Mouse (Mus musculus): ENCODE measurements around the gene Lias. TPM values are rescaled to one million over a fixed set of nuclear protein-coding genes. Genes with fewer than 3 reads are reported as not detected.

The Lias gene
- total and polyA plus RNA-seq, 2 experiments from 2014 or later = 41.5 to 66.5 TPM

DNA sequence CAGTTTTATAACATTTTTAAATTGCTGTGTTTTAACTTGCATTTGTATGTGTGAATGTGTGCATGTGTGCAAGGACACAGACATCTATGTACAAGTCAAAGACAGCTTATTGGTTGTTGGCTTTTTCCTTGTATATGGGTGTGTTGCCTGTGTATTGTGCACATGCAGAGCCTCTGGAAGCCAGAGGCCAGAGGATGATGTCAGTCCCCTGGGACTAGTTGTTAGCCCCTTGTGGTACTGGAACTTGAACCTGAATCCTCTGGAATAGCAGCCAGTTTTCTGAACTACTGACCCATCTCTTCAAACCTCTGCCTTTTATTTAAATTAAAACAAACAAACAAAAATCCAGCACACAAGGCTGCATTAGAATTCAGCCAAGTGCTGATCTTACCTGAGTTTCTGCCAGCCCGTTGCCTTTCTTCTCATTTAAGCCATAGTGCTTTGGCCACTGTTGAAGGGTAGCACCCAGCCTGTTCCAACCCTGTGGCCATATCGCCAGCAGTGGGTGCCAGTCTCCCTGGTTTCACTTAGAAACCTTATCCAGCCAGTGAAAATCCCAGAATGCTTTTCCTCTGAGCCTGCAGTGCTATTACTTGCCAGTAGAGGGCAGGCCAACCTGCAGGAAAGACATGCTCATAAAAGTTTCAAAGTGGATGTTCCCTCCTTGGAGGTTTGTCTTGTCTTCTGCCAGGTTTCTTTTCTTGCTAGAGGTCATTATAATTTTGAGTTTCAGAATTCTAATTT, 10.1 kb downstream of the Lias start:
- no peak overlapping the region for H3K4me3 ChIP-seq (ENCODE audit: low read depth, low read length)
- WGBS = 27% methylated on average over 2 of the region's 2 CpGs
- DNase-seq (peak; percentile 86), ATAC-seq (peak; percentile 86)
- H3K4me2 ChIP-seq (ENCODE audit: low read depth) = no peak overlapping the region
- peak; percentile 94 for TF ChIP-seq CTCF (IDR thresholded peaks at IDR 0.05; ENCODE audit: low read depth)
- no peak overlapping the region for H3K27ac ChIP-seq (ENCODE audit: low read depth, low read length)
- H3K36me3 ChIP-seq (ENCODE audit: insufficient read depth) = peaks cover 43% of the 10 kb centered on the region
- H3K27me3 ChIP-seq (ENCODE audit: insufficient read depth, low read length) = no peaks in the 10 kb centered on the region
- no peak overlapping the region for H3K9ac ChIP-seq
- H3K4me1 ChIP-seq (ENCODE audit: insufficient read depth) = no peaks in the 10 kb centered on the region
- no peaks in the 10 kb centered on the region for H3K9me3 ChIP-seq (ENCODE audit: low read length)

- no peak for TF ChIP-seq CTCF (IDR thresholded peaks at IDR 0.05; ENCODE audit: low read depth)
- Histone ChIP-seq H3K4me3 (ENCODE audit: low read depth, low read length) (no peak overlapping the region), H3K4me2 (ENCODE audit: low read depth) (no peak overlapping the region), H3K4me1 (ENCODE audit: insufficient read depth) (no peaks in the 10 kb centered on the region), H3K27me3 (ENCODE audit: insufficient read depth, low read length) (no peaks in the 10 kb centered on the region), H3K9ac (no peak overlapping the region), H3K36me3 (ENCODE audit: insufficient read depth) (peaks cover 57% of the 10 kb centered on the region), H3K9me3 (ENCODE audit: low read length) (no peaks in the 10 kb centered on the region), H3K27ac (ENCODE audit: low read depth, low read length) (no peak overlapping the region)
- DNase-seq (no peak), ATAC-seq (peak; percentile 27)
- 19% methylated on average over 12 of the region's 12 CpGs for WGBS
Measured at GRCm38 (mm10) chr5:65407989-65408388, 16.7 kb downstream of the Lias start.

DNA sequence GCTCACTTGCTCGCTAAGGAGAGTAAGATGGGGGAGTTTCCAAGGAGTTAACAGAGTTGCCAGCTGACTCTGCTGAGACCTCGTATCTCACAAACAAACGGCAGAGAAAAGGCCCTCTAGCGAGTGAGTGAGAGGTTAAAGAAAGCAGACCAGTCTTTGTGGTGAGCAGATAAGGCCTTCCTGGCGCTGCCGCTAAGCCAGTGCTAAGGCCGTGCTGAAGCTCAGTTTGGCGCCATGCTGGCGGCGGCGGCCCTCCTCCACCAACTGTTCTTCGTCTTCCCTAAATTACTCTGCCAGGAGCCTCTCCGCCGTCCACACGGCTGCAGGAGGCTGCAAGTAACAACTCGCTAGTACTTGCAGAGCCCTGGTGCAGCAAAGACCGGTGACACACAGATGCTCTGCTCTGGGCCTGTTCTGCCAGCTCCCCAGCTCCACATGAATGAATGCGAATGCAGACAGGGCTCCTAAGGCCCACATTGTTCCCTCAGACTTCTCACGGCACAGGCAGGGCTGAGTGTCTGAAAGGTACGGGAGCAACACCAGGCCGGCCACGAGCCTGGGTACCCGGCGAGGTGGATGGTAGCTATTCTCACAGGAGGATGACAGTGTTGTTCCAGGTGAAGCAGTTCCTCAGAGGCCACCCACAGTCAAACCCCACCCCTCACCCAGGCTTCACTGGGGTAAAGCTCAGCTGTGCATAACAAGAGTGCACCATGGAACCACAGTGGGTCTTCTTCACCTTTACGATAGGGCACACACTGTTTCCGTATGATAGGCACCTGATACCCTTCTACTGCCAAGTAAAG, 24.6 kb downstream of the Lias start:
- Histone ChIP-seq H3K4me1 (ENCODE audit: insufficient read depth) (peaks cover 3% of the 10 kb centered on the region; the same call in 1 of the 2 replicates), H3K4me2 (ENCODE audit: low read depth) (no peak overlapping the region), H3K36me3 (ENCODE audit: insufficient read depth) (peaks cover 59% of the 10 kb centered on the region), H3K4me3 (ENCODE audit: low read depth, low read length) (no peak overlapping the region), H3K27ac (ENCODE audit: low read depth, low read length) (peak overlapping the region; percentile 40), H3K27me3 (ENCODE audit: insufficient read depth, low read length) (no peaks in the 10 kb centered on the region), H3K9me3 (ENCODE audit: low read length) (no peaks in the 10 kb centered on the region), H3K9ac (0 out of 2 replicates have a peak overlapping the region, but pooled peaks have one; percentile 1)
- DNase-seq (peak; percentile 28), ATAC-seq (peak; percentile 65)
- 23% methylated on average over 26 of the region's 26 CpGs for WGBS
- no peak for TF ChIP-seq CTCF (IDR thresholded peaks at IDR 0.05; ENCODE audit: low read depth)

DNA sequence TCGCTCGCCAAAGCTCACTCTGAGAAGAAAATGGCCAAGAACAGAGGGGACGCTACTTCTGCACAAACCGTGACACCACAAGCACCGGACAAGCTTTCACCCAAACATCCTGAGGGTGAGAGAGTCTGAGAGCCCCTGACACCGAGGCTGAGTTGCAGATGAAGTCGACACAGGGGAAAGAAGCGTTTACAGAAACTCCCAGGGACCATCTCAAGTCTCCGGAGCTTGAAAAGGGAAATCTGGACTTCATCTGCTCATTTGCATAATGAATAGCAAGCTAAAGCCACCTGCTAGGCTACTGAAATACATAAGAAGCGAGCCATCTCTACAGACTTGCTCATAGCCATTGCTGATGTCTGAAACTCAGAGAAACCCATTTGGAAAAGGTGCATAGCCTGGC, 27.8 kb downstream of the Lias start:
- no peak for TF ChIP-seq CTCF (IDR thresholded peaks at IDR 0.05; ENCODE audit: low read depth)
- H3K27me3 ChIP-seq (ENCODE audit: insufficient read depth, low read length) = no peaks in the 10 kb centered on the region
- DNase-seq (no peak), ATAC-seq (no peak)
- WGBS = 63% methylated on average over 10 of the region's 10 CpGs
- H3K36me3 ChIP-seq (ENCODE audit: insufficient read depth) = peaks cover 69% of the 10 kb centered on the region
- H3K9me3 ChIP-seq (ENCODE audit: low read length) = no peaks in the 10 kb centered on the region
- no peak overlapping the region for H3K4me3 ChIP-seq (ENCODE audit: low read depth, low read length)
- H3K9ac ChIP-seq = no peak overlapping the region
- no peak overlapping the region; the same call in 1 of the 2 replicates for H3K27ac ChIP-seq (ENCODE audit: low read depth, low read length)
- peaks cover 3% of the 10 kb centered on the region; the same call in 1 of the 2 replicates for H3K4me1 ChIP-seq (ENCODE audit: insufficient read depth)
- no peak overlapping the region for H3K4me2 ChIP-seq (ENCODE audit: low read depth)

DNA sequence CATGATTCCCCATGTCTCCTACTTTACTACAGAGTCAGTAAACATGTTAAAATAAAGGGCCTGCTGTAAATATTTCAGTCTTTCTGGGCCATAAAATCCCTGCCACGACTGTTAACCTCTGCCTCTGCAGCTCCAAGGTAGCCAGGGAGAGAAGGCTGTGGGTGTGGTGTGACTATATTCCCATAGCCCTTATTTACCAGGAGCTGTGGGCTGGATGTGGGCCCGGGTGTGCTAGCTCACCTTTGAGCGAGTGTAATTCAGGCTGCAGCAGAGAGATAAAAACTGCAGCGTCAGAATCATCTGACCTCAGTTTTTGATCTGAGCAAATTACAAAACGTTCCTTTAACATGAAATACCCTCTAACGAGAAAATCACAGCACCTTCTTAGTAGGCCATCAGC, 29.5 kb downstream of the Lias start:
- H3K27me3 ChIP-seq (ENCODE audit: insufficient read depth, low read length) = no peaks in the 10 kb centered on the region
- ATAC-seq (no peak), DNase-seq (no peak)
- H3K36me3 ChIP-seq (ENCODE audit: insufficient read depth) = peaks cover 75% of the 10 kb centered on the region
- H3K27ac ChIP-seq (ENCODE audit: low read depth, low read length) = no peak overlapping the region
- H3K4me1 ChIP-seq (ENCODE audit: insufficient read depth) = peaks cover 1% of the 10 kb centered on the region; the same call in 1 of the 2 replicates
- WGBS = 70% methylated on average over 6 of the region's 6 CpGs
- H3K9me3 ChIP-seq (ENCODE audit: low read length) = no peaks in the 10 kb centered on the region
- H3K9ac ChIP-seq = no peak overlapping the region
- TF ChIP-seq CTCF (IDR thresholded peaks at IDR 0.05; ENCODE audit: low read depth) = no peak
- no peak overlapping the region for H3K4me2 ChIP-seq (ENCODE audit: low read depth)
- no peak overlapping the region for H3K4me3 ChIP-seq (ENCODE audit: low read depth, low read length)

DNA sequence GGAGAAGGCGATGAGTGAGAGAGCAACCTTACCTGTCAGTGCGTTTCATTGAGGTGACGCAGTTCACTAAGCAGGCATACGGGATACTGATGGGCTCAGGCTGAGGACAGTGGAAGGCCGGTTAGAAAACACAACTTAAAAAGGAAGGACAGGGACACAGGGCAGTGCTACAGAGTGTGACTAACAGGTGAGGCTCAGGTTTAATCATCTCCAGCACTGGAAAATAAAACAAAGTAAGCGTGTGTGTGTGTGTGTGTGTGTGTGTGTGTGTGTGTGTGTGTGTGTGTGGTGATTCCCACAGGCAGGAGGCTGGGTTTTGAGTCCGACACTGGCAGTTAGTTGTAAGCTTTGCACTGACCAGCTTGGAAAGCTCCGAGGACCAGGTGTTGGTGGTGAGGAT, 31.5 kb downstream of the Lias start:
- Histone ChIP-seq H3K4me2 (ENCODE audit: low read depth) (no peak overlapping the region), H3K9ac (no peak overlapping the region), H3K27me3 (ENCODE audit: insufficient read depth, low read length) (no peaks in the 10 kb centered on the region), H3K36me3 (ENCODE audit: insufficient read depth) (peaks cover 75% of the 10 kb centered on the region), H3K9me3 (ENCODE audit: low read length) (no peaks in the 10 kb centered on the region), H3K4me3 (ENCODE audit: low read depth, low read length) (no peak overlapping the region), H3K27ac (ENCODE audit: low read depth, low read length) (no peak overlapping the region), H3K4me1 (ENCODE audit: insufficient read depth) (no peaks in the 10 kb centered on the region)
- no peak for TF ChIP-seq CTCF (IDR thresholded peaks at IDR 0.05; ENCODE audit: low read depth)
- ATAC-seq (no peak), DNase-seq (no peak)
- WGBS = 96% methylated on average over 8 of the region's 8 CpGs

GRCm38 (mm10) chr5:65424215-65424614, 32.9 kb downstream of the Lias start:
- Histone ChIP-seq H3K36me3 (ENCODE audit: insufficient read depth) (peaks cover 69% of the 10 kb centered on the region), H3K9me3 (ENCODE audit: low read length) (no peaks in the 10 kb centered on the region), H3K4me3 (ENCODE audit: low read depth, low read length) (no peak overlapping the region), H3K27ac (ENCODE audit: low read depth, low read length) (no peak overlapping the region), H3K9ac (no peak overlapping the region), H3K4me1 (ENCODE audit: insufficient read depth) (no peaks in the 10 kb centered on the region), H3K27me3 (ENCODE audit: insufficient read depth, low read length) (no peaks in the 10 kb centered on the region), H3K4me2 (ENCODE audit: low read depth) (no peak overlapping the region)
- 95% methylated on average over 6 of the region's 6 CpGs for WGBS
- ATAC-seq (no peak), DNase-seq (no peak)
- no peak for TF ChIP-seq CTCF (IDR thresholded peaks at IDR 0.05; ENCODE audit: low read depth)

Data from forebrain, postnatal 0 days (tissue).